Mouse (Mus musculus) mouse embryonic stem cell (cell line): ENCODE measurements around the gene Prune2.
"Not testable (repeated sequence)": the region's sequence is repeated elsewhere in the genome, so short reads cannot be mapped to it uniquely, and the experiment has no call there.

Source experiments
- in situ Hi-C, 2 experiments: fragments of 300-500 bp; cut with MboI; formaldehyde crosslinking; loops; 1 replicate in 1 of 2; 3 replicates in 1 of 2; pipeline ENCODE4 v1.14.3; 2019 to 2020; ENCODE audit warnings: low sequenced_read_pairs in 2 of 2, low pct_unique_long_range_greater_than_20kb in 1 of 2, mixed read lengths in 1 of 2; ENCODE audit not compliant: unreplicated experiment in 1 of 2

Prune2 gene

DNA sequence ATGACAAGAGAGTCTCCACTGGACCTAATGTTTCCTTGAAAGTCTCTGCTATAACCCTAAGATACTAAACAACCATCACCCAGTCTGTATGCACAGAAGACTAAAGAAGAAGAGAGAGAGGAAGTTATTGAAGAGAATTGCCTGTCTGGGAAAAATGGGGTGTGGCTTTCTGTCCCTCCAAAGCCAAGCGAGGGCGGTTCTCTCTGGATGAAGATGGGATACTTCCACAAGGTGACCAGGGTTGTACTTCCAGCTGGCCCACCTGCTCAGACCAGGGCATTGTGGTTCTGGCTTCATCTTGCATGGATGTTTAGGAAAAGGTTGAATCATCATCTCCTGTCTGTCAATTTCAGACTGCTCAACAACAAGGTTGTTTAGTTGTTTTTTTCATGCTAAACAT is 199.3 kb downstream of the Prune2 start:
- in situ Hi-C loops: no loop called here

GRCm38 (mm10) chr19:17159676-17160075 is 203.8 kb downstream of the Prune2 start:
- in situ Hi-C loops: no loop called here

DNA sequence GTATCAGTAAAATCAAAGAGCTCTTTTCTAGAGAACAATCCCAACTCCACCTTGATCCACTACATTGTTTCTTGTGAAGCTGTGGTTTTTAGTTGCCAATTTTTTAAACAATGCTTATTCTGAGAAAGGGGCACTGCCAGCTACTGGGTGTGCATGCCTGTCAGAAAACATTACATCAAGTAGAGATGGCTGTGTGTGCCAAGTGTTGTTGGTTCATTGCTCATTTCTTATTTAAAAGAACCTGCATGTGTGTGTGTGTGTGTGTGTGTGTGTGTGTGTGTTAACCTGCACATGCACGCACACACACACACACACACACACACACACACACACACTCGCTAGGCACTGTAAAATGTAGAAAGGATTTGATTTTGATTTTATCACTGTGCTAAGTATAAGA is 204.3 kb downstream of the Prune2 start:
- in situ Hi-C loops: no loop called here

DNA sequence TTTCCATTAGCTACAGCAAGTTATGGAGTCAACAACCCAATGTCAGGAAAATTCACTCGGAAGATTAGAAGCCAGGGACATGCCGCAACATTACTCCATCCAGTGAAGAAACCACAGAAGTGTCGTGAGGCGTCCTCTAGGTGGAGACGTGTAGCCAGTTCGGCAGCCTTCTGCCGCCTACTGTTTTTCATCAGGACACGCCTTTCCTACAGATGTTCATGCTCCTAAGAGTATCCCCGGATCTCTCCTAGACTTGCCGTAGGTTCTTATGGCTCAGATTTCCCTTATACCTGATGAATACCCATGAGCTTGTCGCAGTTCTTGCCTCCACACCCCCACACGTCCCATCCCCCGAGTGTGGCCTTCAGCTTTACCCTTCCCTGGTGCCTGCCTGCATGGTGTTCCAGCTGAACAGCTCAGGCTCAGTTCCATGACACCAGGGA is 207.6 kb downstream of the Prune2 start:
- in situ Hi-C loops: no loop called here

- in situ Hi-C loops: no loop called here
These were observed 210.4 kb downstream of the Prune2 start for GRCm38 (mm10) chr19:17166288-17166687.

DNA sequence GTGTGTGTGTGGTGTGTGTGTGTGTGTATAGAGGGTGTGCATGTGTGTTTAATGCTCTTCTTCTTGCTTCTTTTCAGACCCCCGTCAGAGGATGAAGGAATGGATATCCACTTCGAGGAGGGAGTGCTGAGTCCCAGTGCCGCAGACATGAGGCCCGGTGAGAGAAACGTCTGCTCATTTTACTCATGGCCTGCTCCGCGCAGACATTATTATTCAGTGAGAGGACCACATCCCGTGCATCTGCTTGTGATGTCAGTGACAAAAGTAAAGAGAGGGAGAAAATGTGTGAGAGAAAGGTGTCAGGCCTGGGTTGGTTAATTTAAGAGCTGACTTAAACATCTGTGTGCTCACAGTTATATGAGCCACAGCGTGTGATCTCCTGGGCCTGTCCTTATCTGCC is 212.3 kb downstream of the Prune2 start:
- in situ Hi-C loops: no loop called here

DNA sequence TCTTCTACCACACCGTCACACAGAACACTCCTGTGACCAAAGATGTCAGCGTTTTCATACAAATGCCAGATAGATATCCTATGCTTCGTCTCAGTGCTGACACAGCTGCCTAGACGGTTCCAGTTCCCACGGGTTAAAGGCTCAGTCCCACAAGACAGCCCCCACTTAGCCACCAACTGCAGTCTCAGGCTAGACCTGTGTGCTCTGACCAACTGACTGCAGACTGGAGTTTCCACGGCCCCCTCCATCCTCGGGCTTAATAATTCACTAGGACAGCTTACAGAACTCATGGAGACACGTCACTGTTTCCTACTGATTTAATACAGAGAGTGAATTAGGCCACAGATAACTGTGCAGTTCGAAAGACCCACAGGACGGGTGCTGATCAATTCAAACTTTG is 213.8 kb downstream of the Prune2 start:
- in situ Hi-C loops: no loop called here

DNA sequence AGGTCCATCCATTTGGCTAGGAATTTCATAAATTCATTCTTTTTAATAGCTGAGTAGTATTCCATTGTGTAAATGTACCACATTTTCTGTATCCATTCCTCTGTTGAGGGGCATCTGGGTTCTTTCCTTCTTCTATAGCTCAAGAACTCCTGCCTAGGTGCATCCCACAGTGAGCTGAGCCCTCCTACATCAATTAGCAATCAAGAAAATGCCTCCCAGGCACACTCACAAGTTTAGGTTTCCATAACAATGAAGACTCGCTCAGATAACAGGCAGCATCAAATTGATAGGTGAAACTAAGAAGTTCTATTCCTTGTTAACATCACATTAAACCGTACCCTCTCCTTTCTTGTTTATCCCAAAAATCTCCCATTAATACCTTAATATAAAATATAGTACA is 218.6 kb downstream of the Prune2 start:
- in situ Hi-C loops: not testable (repeated sequence)

- in situ Hi-C loops: no loop called here
These were observed 224.6 kb downstream of the Prune2 start for GRCm38 (mm10) chr19:17180506-17180905.

DNA sequence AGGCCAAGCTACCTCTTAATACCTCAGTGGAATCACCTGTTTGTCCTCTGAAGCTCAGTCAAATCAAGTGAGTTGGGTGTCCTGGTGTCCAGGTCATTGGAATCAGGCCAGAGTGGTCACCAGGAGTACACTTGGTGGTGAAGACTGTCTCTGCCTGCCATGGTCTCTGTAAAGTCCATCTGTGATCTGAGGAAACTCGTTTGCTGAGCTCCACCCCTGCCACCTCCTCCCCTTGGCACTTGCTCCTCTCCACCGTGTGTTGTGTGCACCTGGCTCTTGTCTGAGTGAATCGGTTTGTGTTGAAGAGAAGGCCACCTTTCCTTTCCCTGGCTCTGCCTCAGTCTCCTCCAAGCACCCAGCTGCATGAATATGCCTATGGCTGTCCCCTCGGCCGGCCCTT is 238.8 kb downstream of the Prune2 start:
- in situ Hi-C loops: no loop called here

- in situ Hi-C loops: no loop called here
These were observed 243.1 kb downstream of the Prune2 start for GRCm38 (mm10) chr19:17199059-17199458.

DNA sequence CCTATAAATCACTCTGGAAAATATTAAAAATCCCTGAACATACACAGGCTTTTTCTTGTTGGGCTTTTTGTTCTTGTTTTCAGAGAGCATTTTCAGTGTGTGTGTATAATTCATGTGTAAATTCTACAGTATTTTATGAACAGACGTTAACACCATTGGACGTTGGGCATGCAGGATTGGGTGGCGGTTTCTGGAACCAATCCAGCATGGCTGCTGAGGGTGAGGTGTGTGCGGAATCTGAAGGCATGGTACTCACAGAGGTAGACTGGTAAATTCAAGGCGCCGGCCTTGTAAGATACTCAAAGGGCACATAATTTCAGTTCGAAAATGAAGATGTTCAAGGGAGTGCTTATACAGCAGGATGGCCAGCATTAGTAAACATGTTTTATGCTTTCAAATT is 251.2 kb downstream of the Prune2 start:
- in situ Hi-C loops: no loop called here

DNA sequence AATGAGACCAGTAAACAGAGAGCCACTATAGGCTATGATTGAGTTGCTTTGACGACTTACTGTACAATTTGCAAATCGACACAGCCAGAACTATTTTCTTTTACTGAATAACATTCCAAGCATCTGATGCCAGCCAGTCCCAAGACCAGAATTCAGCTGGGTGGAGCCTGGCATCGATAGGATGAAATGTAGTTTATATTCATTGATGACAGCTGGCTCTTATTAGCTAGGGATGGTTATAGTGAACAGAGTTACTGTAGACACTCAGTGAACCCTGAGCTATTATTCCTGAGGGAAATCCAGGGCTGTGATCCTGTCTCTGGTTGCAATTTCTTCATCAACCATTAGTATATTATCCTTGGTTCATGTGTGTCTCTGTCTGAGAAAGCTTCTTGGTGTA is 254.6 kb downstream of the Prune2 start:
- in situ Hi-C loops: no loop called here

- in situ Hi-C loops: no loop called here
These were observed 259.1 kb downstream of the Prune2 start for GRCm38 (mm10) chr19:17214896-17215520.

GRCm38 (mm10) chr19:17218195-17218594 is 262.3 kb downstream of the Prune2 start:
- in situ Hi-C loops: no loop called here

- in situ Hi-C loops: no loop called here
These were observed 267.9 kb downstream of the Prune2 start for GRCm38 (mm10) chr19:17223801-17224200.

DNA sequence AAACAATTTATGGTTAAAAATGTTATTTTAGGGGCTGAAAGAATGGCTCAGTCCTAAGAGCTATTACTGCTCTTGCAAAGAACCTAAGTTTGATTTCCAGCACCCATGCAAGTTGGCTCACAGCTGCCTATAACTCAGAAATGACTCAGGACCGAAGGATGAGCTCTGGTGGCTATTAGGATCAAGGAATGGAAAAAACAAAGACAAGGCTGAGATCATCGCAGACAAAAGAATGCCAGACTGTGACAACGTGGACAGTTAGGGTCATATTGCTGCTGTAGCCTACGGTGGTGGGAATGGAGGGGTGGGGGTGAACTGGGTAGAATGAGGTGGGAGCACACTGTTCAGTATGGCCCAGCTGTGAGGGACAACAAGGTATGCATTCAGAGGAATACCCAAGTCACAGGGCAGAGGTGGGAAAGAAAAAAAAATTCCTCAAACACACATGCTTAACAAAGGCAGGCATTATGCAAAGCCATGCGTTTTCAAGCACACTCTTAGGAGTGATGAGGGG is 269.7 kb downstream of the Prune2 start:
- in situ Hi-C loops: no loop called here

DNA sequence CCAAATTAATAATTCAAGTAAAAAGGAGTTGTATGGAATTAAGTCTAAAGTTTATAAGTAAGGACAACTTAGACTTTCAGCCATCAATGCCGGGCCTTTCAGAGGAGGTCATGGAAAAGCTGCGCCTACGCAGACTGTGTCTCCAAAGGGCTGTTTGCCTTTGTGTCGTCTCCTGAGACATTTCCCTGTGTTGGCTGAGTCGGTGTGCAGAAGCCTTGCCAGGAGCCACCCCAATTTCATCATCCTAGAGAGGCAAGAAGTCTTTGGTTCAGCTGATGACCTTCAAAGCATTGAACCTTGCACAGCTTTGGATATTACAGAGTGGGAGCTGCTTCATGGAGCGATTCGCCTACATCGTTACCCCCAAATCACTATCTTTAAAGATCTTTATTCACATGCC is 270.2 kb downstream of the Prune2 start:
- in situ Hi-C loops: no loop called here

- in situ Hi-C loops: no loop called here
These were observed 274.1 kb downstream of the Prune2 start for GRCm38 (mm10) chr19:17230013-17230412.

- in situ Hi-C loops: no loop called here
These were observed 282.6 kb downstream of the Prune2 start for GRCm38 (mm10) chr19:17238471-17238870.
